Mouse (Mus musculus): ENCODE results near the gene Tspyl2. TPM values are rescaled to one million over a fixed set of nuclear protein-coding genes. Genes with fewer than 3 reads are reported as not detected.
"Not testable (repeated sequence)": the region's sequence is repeated elsewhere in the genome, so short reads cannot be mapped to it uniquely, and the experiment has no call there.

The Tspyl2 gene
- polyA plus RNA-seq, 1 experiment from 2014 or later = 15.7 TPM

GRCm38 (mm10) chrX:152320535-152320934 is 21.7 kb downstream of the Tspyl2 start:
- Histone ChIP-seq H3K4me1 (ENCODE audit: control insufficient read depth, insufficient read depth, low read length) (no peaks in the 10 kb centered on the region), H3K36me3 (ENCODE audit: control insufficient read depth, insufficient read depth, low read length) (no peaks in the 10 kb centered on the region), H3K4me2 (no peak overlapping the region), H3K27me3 (ENCODE audit: control insufficient read depth, insufficient read depth, low read length) (no peaks in the 10 kb centered on the region; the same call in 1 of the 2 replicates), H3K9me3 (replicated peaks; ENCODE audit: control insufficient read depth, low read length) (no peaks in the 10 kb centered on the region), H3K9ac (ENCODE audit: low read depth, low read length) (no peak overlapping the region), H3K4me3 (ENCODE audit: low read depth, low read length) (no peak overlapping the region), H3K27ac (ENCODE audit: low read depth, low read length) (no peak overlapping the region)
- ATAC-seq (replicated peaks; ENCODE audit: insufficient number of reproducible peaks, low FRiP score, low TSS enrichment) = no peak
- 69% methylated on average over 4 of the region's 4 CpGs for WGBS (ENCODE audit: insufficient replicate concordance)

DNA sequence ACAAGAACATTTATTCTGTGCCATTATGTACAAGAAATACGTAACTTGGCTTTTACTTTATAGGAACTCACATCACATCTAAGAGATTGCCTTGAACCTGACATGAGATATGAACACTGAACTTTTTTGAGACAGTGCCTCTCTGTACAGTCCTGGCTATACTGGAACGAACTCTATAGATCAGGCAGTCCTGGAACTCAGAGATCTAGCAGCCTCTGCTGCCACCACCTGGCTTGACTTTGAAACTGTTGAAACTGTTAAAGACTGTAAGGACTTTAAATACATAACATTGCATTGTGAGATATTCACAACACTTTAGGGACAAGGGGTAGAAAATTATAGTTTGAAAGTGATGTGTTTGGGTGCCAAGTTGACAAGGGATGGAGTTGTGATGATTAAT is 34.3 kb downstream of the Tspyl2 start:
- H3K27ac ChIP-seq (ENCODE audit: low read depth, low read length) = no peak overlapping the region
- WGBS (ENCODE audit: insufficient replicate concordance) = 57% methylated on average over 2 of the region's 2 CpGs
- no peak for ATAC-seq (replicated peaks; ENCODE audit: insufficient number of reproducible peaks, low FRiP score, low TSS enrichment)
- H3K4me3 ChIP-seq (ENCODE audit: low read depth, low read length) = no peak overlapping the region
- no peaks in the 10 kb centered on the region for H3K36me3 ChIP-seq (ENCODE audit: control insufficient read depth, insufficient read depth, low read length)
- H3K4me2 ChIP-seq = no peak overlapping the region
- no peaks in the 10 kb centered on the region for H3K4me1 ChIP-seq (ENCODE audit: control insufficient read depth, insufficient read depth, low read length)
- 0 out of 2 replicates have a peak, but pooled peaks cover 3% of the 10 kb centered on the region for H3K27me3 ChIP-seq (ENCODE audit: control insufficient read depth, insufficient read depth, low read length)
- no peaks in the 10 kb centered on the region for H3K9me3 ChIP-seq (replicated peaks; ENCODE audit: control insufficient read depth, low read length)
- no peak overlapping the region for H3K9ac ChIP-seq (ENCODE audit: low read depth, low read length)

DNA sequence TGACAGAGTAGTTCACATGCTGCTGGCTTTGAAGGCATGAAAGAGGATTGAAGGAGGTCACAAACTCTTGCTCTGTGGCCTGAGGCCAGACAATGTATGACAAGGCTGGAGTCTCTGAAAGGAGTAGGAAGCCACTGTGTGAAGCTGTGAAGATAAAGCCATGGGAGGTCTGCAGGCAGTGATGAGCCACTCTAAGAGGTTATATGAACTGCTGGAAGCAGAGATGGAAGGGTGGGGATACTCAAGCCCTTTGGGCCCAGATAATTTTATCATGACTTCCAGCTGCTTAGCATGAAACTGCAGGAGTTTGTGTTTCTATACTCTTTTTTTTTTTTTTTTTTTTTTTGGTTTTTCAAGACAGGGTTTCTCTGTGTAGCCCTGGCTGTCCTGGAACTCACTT is 34.9 kb downstream of the Tspyl2 start:
- peak; percentile 79 for ATAC-seq (replicated peaks; ENCODE audit: insufficient number of reproducible peaks, low FRiP score, low TSS enrichment)

GRCm38 (mm10) chrX:152306224-152306623 is 36.0 kb downstream of the Tspyl2 start:
- H3K36me3 ChIP-seq (ENCODE audit: control insufficient read depth, insufficient read depth, low read length) = no peaks in the 10 kb centered on the region
- no peak overlapping the region for H3K27ac ChIP-seq (ENCODE audit: low read depth, low read length)
- H3K9ac ChIP-seq (ENCODE audit: low read depth, low read length) = no peak overlapping the region
- H3K27me3 ChIP-seq (ENCODE audit: control insufficient read depth, insufficient read depth, low read length) = peaks cover 6% of the 10 kb centered on the region; the same call in 1 of the 2 replicates
- no peaks in the 10 kb centered on the region for H3K9me3 ChIP-seq (replicated peaks; ENCODE audit: control insufficient read depth, low read length)
- H3K4me1 ChIP-seq (ENCODE audit: control insufficient read depth, insufficient read depth, low read length) = no peaks in the 10 kb centered on the region
- WGBS (ENCODE audit: insufficient replicate concordance) = 90% methylated on average over 2 of the region's 2 CpGs
- no peak for ATAC-seq (replicated peaks; ENCODE audit: insufficient number of reproducible peaks, low FRiP score, low TSS enrichment)
- no peak overlapping the region for H3K4me3 ChIP-seq (ENCODE audit: low read depth, low read length)
- no peak overlapping the region for H3K4me2 ChIP-seq

More for the DNA sequence above, 34.9 kb downstream of the Tspyl2 start:
- no peak overlapping the region for H3K27ac ChIP-seq (ENCODE audit: low read depth, low read length)
- H3K9me3 ChIP-seq (replicated peaks; ENCODE audit: control insufficient read depth, low read length) = no peaks in the 10 kb centered on the region
- no peak overlapping the region for H3K4me2 ChIP-seq
- no peaks in the 10 kb centered on the region for H3K36me3 ChIP-seq (ENCODE audit: control insufficient read depth, insufficient read depth, low read length)
- 0 out of 2 replicates have a peak, but pooled peaks cover 3% of the 10 kb centered on the region for H3K27me3 ChIP-seq (ENCODE audit: control insufficient read depth, insufficient read depth, low read length)
- no peak overlapping the region for H3K9ac ChIP-seq (ENCODE audit: low read depth, low read length)
- no peaks in the 10 kb centered on the region for H3K4me1 ChIP-seq (ENCODE audit: control insufficient read depth, insufficient read depth, low read length)
- H3K4me3 ChIP-seq (ENCODE audit: low read depth, low read length) = no peak overlapping the region

DNA sequence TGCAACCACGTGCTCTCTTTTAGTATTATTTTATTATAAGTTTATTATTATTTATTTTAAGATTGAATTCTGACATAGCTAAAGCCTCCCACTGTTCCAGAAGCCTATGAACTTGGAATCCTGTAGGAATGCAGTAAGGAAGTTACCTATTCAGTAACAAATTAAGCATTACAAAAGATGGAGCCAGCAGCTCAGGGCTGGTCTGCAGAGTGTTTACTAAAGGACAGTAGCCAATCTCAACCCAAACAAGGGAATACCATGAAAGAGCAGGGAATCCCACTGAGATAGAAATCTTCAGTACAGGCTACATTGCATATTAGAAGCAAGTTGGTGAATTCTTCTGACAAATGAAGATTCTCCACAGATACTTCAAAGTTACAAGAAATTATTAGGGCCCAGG is 55.2 kb downstream of the Tspyl2 start:
- WGBS (ENCODE audit: insufficient replicate concordance) = 49% methylated on average over 1 of the region's 1 CpGs
- not testable (repeated sequence) for ATAC-seq (replicated peaks; ENCODE audit: insufficient number of reproducible peaks, low FRiP score, low TSS enrichment); H3K9me3 ChIP-seq (replicated peaks; ENCODE audit: control insufficient read depth, low read length)

More for the DNA sequence above, 55.2 kb downstream of the Tspyl2 start:
- not testable (repeated sequence) for H3K9ac ChIP-seq (ENCODE audit: low read depth, low read length); H3K27me3 ChIP-seq (ENCODE audit: control insufficient read depth, insufficient read depth, low read length); H3K36me3 ChIP-seq (ENCODE audit: control insufficient read depth, insufficient read depth, low read length); H3K4me2 ChIP-seq; H3K4me3 ChIP-seq (ENCODE audit: low read depth, low read length); H3K27ac ChIP-seq (ENCODE audit: low read depth, low read length); H3K4me1 ChIP-seq (ENCODE audit: control insufficient read depth, insufficient read depth, low read length)

Other genes starting within 250 kb of the Tspyl2 start
- 21.6 and 23.6 TPM in 2 replicates for gene Iqsec2, start 198.2 kb downstream of the Tspyl2 start, polyA plus RNA-seq (2014; fragmentation: Nextera tagmentation; extraction: Ambion mirVana)
- gene Kdm5c, start 109.4 kb downstream of the Tspyl2 start, polyA plus RNA-seq (2014; fragmentation: Nextera tagmentation; extraction: Ambion mirVana) = 28.6 and 30.2 TPM in 2 replicates
- 9.7 and 13.8 TPM in 2 replicates for gene Kantr, start 14.9 kb downstream of the Tspyl2 start, polyA plus RNA-seq (2014; fragmentation: Nextera tagmentation; extraction: Ambion mirVana)
- 3.0 and 4.2 TPM in 2 replicates for gene Gpr173, start 26.3 kb upstream of the Tspyl2 start, polyA plus RNA-seq (2014; fragmentation: Nextera tagmentation; extraction: Ambion mirVana)
- not detected in 2 replicates for gene Cldn34a, start 220.9 kb upstream of the Tspyl2 start, polyA plus RNA-seq (2014; fragmentation: Nextera tagmentation; extraction: Ambion mirVana)

Measured in heart, embryonic 11.5 days (tissue).